Mouse (Mus musculus) midbrain, embryonic 13.5 days (tissue): ENCODE results near the gene Mon1a. TPM values are rescaled to one million over a fixed set of nuclear protein-coding genes. Genes with fewer than 3 reads are reported as not detected.

ENCODE experiments used
- ATAC-seq: fragments of 200-750 bp; cut with Nextera tagmentation; 2 replicates; pipeline ENCODE4 v1.8.0; 2017; ENCODE audit warnings: mild to moderate bottlenecking, moderate TSS enrichment, moderate library complexity
- H3K27ac ChIP-seq: fragments of 300-500 bp; sonication (generic); 2 replicates; pipeline ENCODE4 v1.5.1; 2015; ENCODE audit warnings: inconsistent platforms, mild to moderate bottlenecking, moderate library complexity
- H3K27me3 ChIP-seq: fragments of 300-500 bp; sonication (generic); 2 replicates; pipeline ENCODE4 v1.6.1; 2015; ENCODE audit warnings: mild to moderate bottlenecking, inconsistent platforms
- H3K36me3 ChIP-seq: fragments of 300-500 bp; sonication (generic); 2 replicates; pipeline ENCODE4 v1.6.1; 2015; ENCODE audit warnings: mild to moderate bottlenecking, inconsistent platforms
- H3K4me1 ChIP-seq: fragments of 300-500 bp; sonication (generic); replicated peaks from 2 replicates; pipeline ENCODE4 v1.6.1; 2015; ENCODE audit warnings: inconsistent platforms
- H3K4me2 ChIP-seq: fragments of 300-500 bp; sonication (generic); replicated peaks from 2 replicates; pipeline ENCODE4 v1.6.1; 2015; ENCODE audit warnings: moderate library complexity, mild to moderate bottlenecking, inconsistent platforms
- H3K4me3 ChIP-seq: fragments of 300-500 bp; sonication (generic); replicated peaks from 2 replicates; pipeline ENCODE4 v1.5.1; 2015; ENCODE audit warnings: mild to moderate bottlenecking, inconsistent platforms
- H3K9ac ChIP-seq: fragments of 300-500 bp; sonication (generic); replicated peaks from 2 replicates; pipeline ENCODE4 v1.6.1; 2015; ENCODE audit warnings: mild to moderate bottlenecking, inconsistent platforms
- H3K9me3 ChIP-seq: fragments of 300-500 bp; sonication (generic); 2 replicates; pipeline ENCODE4 v1.6.1; 2016; ENCODE audit warnings: mild to moderate bottlenecking, inconsistent platforms
- WGBS: fragments of 180-500 bp; shearing (Covaris S2); methylation state at CpG from one replicate; pipeline ENCODE4 v1.1.7; 2015; 5-methylcytosine and 5-hydroxymethylcytosine counted together
- polyA plus RNA-seq: library from polyadenylated mRNA; unstranded; fragments of >200 nt; fragmentation: Nextera tagmentation; extraction: Ambion mirVana; gene quantifications from 2 replicates; pipeline ENCODE4 v1.2.1, GENCODE M21; 2015

Gene Mon1a
- polyA plus RNA-seq, 1 experiment from 2014 or later: 23.8 TPM

- 100% methylated on average over 1 of the region's 1 CpGs for WGBS
- H3K4me2 ChIP-seq: no peak overlapping the region
- no peak for ATAC-seq
- no peak overlapping the region for H3K4me3 ChIP-seq
- no peak overlapping the region for H3K9ac ChIP-seq
- no peak overlapping the region for H3K27ac ChIP-seq
- H3K27me3 ChIP-seq: peaks cover 12% of the 10 kb centered on the region
- peaks cover 17% of the 10 kb centered on the region for H3K4me1 ChIP-seq
- peaks cover 6% of the 10 kb centered on the region; the same call in 1 of the 2 replicates for H3K36me3 ChIP-seq
- no peaks in the 10 kb centered on the region for H3K9me3 ChIP-seq
Measured at GRCm38 (mm10) chr9:107891023-107891422, 3.1 kb downstream of the Mon1a start.

GRCm38 (mm10) chr9:107898563-107898962, 10.6 kb downstream of the Mon1a start:
- Histone ChIP-seq H3K9ac (no peak overlapping the region), H3K4me3 (no peak overlapping the region), H3K27me3 (peaks cover 37% of the 10 kb centered on the region), H3K36me3 (peaks cover 49% of the 10 kb centered on the region), H3K27ac (no peak overlapping the region), H3K9me3 (no peaks in the 10 kb centered on the region), H3K4me1 (peaks cover 15% of the 10 kb centered on the region), H3K4me2 (no peak overlapping the region)
- 88% methylated on average over 10 of the region's 10 CpGs for WGBS
- no peak for ATAC-seq

- peaks cover 49% of the 10 kb centered on the region for H3K36me3 ChIP-seq
- peaks cover 15% of the 10 kb centered on the region for H3K4me1 ChIP-seq
- WGBS: 72% methylated on average over 12 of the region's 12 CpGs
- H3K9ac ChIP-seq: no peak overlapping the region; the same call in 1 of the 2 replicates
- H3K27me3 ChIP-seq: peaks cover 41% of the 10 kb centered on the region
- no peaks in the 10 kb centered on the region for H3K9me3 ChIP-seq
- no peak overlapping the region for H3K4me2 ChIP-seq
- no peak overlapping the region for H3K27ac ChIP-seq
- ATAC-seq: no peak
- no peak overlapping the region for H3K4me3 ChIP-seq
Measured at GRCm38 (mm10) chr9:107899855-107900254, 11.9 kb downstream of the Mon1a start.

- H3K9me3 ChIP-seq: no peaks in the 10 kb centered on the region
- WGBS: 2% methylated on average over 44 of the region's 44 CpGs
- H3K9ac ChIP-seq: peak overlapping the region; percentile 71
- ATAC-seq: peak; percentile 70
- H3K4me3 ChIP-seq: peak overlapping the region; percentile 35
- peaks cover 45% of the 10 kb centered on the region for H3K27me3 ChIP-seq
- H3K4me1 ChIP-seq: peaks cover 15% of the 10 kb centered on the region
- 0 out of 2 replicates have a peak overlapping the region, but pooled peaks have one; percentile 25 for H3K27ac ChIP-seq
- peaks cover 46% of the 10 kb centered on the region for H3K36me3 ChIP-seq
- peak overlapping the region; percentile 65 for H3K4me2 ChIP-seq
Measured at GRCm38 (mm10) chr9:107900840-107901626, 13.1 kb downstream of the Mon1a start.

GRCm38 (mm10) chr9:107901627-107901914, 13.6 kb downstream of the Mon1a start:
- peaks cover 41% of the 10 kb centered on the region for H3K36me3 ChIP-seq

DNA sequence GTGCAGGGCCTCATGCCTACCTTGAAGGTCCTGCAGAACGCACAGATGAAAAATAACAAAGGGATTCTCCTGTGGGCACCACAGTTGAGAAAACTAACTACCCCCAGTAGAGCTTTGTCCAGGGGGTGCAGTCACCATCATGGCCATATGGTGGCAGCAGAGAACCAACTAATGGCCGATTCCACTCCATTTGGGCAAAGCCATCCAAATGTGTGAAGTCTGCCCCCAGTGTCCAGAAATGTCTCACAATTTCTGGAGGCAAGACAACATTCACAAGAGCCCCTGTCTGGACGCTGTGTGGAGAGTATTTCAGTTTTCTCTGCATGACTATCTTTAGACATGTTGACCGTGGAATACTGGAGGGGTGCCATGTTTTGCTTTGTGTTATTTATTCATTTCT, 16.8 kb downstream of the Mon1a start:
- peaks cover 40% of the 10 kb centered on the region for H3K4me1 ChIP-seq
- H3K27ac ChIP-seq: no peak overlapping the region
- peaks cover 21% of the 10 kb centered on the region for H3K36me3 ChIP-seq
- 6% methylated on average over 4 of the region's 4 CpGs for WGBS
- no peaks in the 10 kb centered on the region for H3K9me3 ChIP-seq
- peak; percentile 65 for ATAC-seq
- no peak overlapping the region for H3K9ac ChIP-seq
- peaks cover 51% of the 10 kb centered on the region for H3K27me3 ChIP-seq
- no peak overlapping the region for H3K4me2 ChIP-seq
- H3K4me3 ChIP-seq: no peak overlapping the region

More at GRCm38 (mm10) chr9:107901627-107901914, 13.6 kb downstream of the Mon1a start:
- H3K9ac ChIP-seq: peak overlapping the region; percentile 71; the same call in 1 of the 2 replicates
- H3K27ac ChIP-seq: no peak overlapping the region
- no peaks in the 10 kb centered on the region for H3K9me3 ChIP-seq
- peak; percentile 26; the same call in 1 of the 2 replicates for ATAC-seq
- peak overlapping the region; percentile 65 for H3K4me2 ChIP-seq
- peak overlapping the region; percentile 35 for H3K4me3 ChIP-seq
- peaks cover 45% of the 10 kb centered on the region for H3K27me3 ChIP-seq
- peaks cover 19% of the 10 kb centered on the region for H3K4me1 ChIP-seq
- WGBS: 7% methylated on average over 17 of the region's 17 CpGs

GRCm38 (mm10) chr9:107906252-107906966, 18.5 kb downstream of the Mon1a start, which contains the start of gene Mst1r:
Mst1r (plus strand) TSS chr9:107906873.
- H3K4me3 ChIP-seq: peak within 1 kb of the TSS; percentile 28
- H3K27me3 ChIP-seq: peaks cover 34% of the 10 kb centered on the region
- H3K9me3 ChIP-seq: no peaks in the 10 kb centered on the region
- no peak within 1 kb of the TSS for H3K27ac ChIP-seq
- H3K4me2 ChIP-seq: peak within 1 kb of the TSS; percentile 54
- 23% methylated on average over 19 of the region's 19 CpGs for WGBS
- H3K36me3 ChIP-seq: peaks cover 14% of the 10 kb centered on the region
- peak within 1 kb of the TSS; percentile 56 for H3K9ac ChIP-seq
- peak; percentile 44; the same call in 1 of the 2 replicates for ATAC-seq
- peaks cover 28% of the 10 kb centered on the region for H3K4me1 ChIP-seq

GRCm38 (mm10) chr9:107906967-107907800, 19.2 kb downstream of the Mon1a start:
- ATAC-seq: 0 out of 2 replicates have a peak, but pooled peaks have one; percentile 8
- Histone ChIP-seq H3K4me2 (peak overlapping the region; percentile 54), H3K4me3 (peak overlapping the region; percentile 28), H3K27ac (no peak overlapping the region), H3K27me3 (peaks cover 27% of the 10 kb centered on the region), H3K9ac (peak overlapping the region; percentile 56), H3K9me3 (no peaks in the 10 kb centered on the region), H3K36me3 (peaks cover 8% of the 10 kb centered on the region; the same call in 1 of the 2 replicates), H3K4me1 (peaks cover 26% of the 10 kb centered on the region)
- 47% methylated on average over 31 of the region's 31 CpGs for WGBS

DNA sequence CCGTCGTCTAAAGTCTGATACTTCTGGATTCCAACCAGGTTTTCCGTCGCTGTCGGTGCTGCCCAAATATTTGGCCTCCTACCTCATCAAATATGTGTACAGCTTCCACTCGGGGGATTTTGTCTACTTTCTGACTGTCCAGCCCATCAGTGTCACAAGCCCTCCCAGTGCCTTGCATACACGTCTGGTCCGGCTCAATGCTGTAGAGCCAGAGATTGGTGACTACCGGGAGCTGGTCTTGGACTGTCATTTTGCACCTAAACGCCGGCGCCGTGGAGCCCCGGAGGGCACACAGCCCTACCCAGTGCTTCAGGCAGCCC, 19.8 kb downstream of the Mon1a start:
- 83% methylated on average over 14 of the region's 14 CpGs for WGBS
- H3K9ac ChIP-seq: no peak overlapping the region
- H3K4me1 ChIP-seq: peaks cover 26% of the 10 kb centered on the region
- H3K9me3 ChIP-seq: no peaks in the 10 kb centered on the region
- no peak for ATAC-seq
- peak overlapping the region; percentile 54; the same call in 1 of the 2 replicates for H3K4me2 ChIP-seq
- H3K27ac ChIP-seq: no peak overlapping the region
- H3K27me3 ChIP-seq: peaks cover 21% of the 10 kb centered on the region
- H3K4me3 ChIP-seq: no peak overlapping the region
- peaks cover 2% of the 10 kb centered on the region; the same call in 1 of the 2 replicates for H3K36me3 ChIP-seq

DNA sequence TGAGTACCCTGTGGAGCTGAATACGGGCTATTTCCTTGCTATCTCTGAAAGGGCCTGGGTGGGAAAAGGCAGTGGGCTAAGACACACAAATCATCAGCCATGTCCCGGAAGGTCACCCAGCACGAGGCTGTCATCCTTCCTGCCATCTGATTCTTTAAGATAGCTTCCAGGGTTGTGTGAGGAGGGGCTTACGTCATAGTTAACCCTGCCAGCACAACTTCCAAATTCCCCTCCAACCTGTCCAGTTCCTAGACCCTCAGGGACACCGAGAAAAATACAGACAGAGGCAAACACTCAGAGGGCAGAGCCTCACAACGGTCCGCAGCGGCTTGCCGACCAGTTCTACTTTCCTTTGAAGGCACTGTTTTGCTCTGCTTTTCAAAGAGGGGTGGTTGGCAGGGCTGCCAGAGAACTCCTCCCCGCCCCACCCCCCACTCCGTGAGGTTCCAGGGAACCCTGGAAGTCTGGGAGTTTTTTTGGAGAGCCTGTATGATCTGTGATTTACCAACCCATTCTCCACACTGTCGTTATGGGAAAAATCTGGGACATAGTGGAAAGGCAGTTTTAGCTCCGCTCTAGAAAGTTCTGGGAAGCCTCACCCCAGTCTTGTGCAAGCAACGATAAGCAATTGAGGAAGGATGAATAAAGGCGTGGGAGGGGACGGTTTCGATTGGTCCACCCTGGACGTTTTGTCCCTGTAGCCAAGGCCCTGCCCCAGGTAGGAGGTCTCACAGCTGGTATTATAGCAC, 20.6 kb downstream of the Mon1a start:
- H3K4me2 ChIP-seq: no peak overlapping the region
- no peak overlapping the region for H3K27ac ChIP-seq
- H3K9ac ChIP-seq: 0 out of 2 replicates have a peak overlapping the region, but pooled peaks have one; percentile 6
- peaks cover 19% of the 10 kb centered on the region for H3K27me3 ChIP-seq
- H3K4me3 ChIP-seq: no peak overlapping the region
- no peak for ATAC-seq
- H3K4me1 ChIP-seq: peaks cover 26% of the 10 kb centered on the region
- WGBS: 29% methylated on average over 18 of the region's 18 CpGs
- H3K36me3 ChIP-seq: no peaks in the 10 kb centered on the region
- no peaks in the 10 kb centered on the region for H3K9me3 ChIP-seq
